In genomic region chr4:123917548-123918140, GRCm38 (mm10) we compare ENCODE assay signal across 9 mouse cellular contexts. TPM values are rescaled to one million over a fixed set of nuclear protein-coding genes. Genes with fewer than 3 reads are reported as not detected.
DNase-seq lines count a peak whose midpoint lies in the region; ATAC-seq and TF ChIP-seq lines count a peak whose summit lies in the region.
"Had no signal": no experiment of that assay in that cellular context is flagged by ENCODE, and none has a peak within 500 bp of the region (broad histone marks: within the 10 kb centered on the region; RNA-seq: fewer than 3 reads in every experiment).

Gene 4930535I16Rik (minus strand): TSS chr4:123918022.

- H3K4me3 ChIP-seq in forebrain, embryonic 12.5 days (replicated peaks) = peak within 1 kb of the TSS; percentile 79
- H3K4me3 ChIP-seq in hindbrain, postnatal 0 days (ENCODE audit: low read length) = peak within 1 kb of the TSS; percentile 97
- peak within 1 kb of the TSS; percentile 99 for H3K4me3 ChIP-seq in neural tube, embryonic 15.5 days (replicated peaks)

- H3K36me3 ChIP-seq in forebrain, embryonic 12.5 days (replicated peaks) = peaks cover 27% of the 10 kb centered on the region
- peaks cover 3% of the 10 kb centered on the region; the same call in 1 of the 2 replicates for H3K36me3 ChIP-seq in hindbrain, postnatal 0 days (ENCODE audit: insufficient read depth, low read length)
- H3K36me3 ChIP-seq in neural tube, embryonic 15.5 days = peaks cover 26% of the 10 kb centered on the region

- under 1% methylated on average over 55 of the region's 63 CpGs for WGBS in forebrain, embryonic 12.5 days
- 0% methylated on average over 34 of the region's 63 CpGs for WGBS in hindbrain, postnatal 0 days
- under 1% methylated on average over 55 of the region's 63 CpGs for whole genome bisulfite sequencing in neural tube, embryonic 15.5 days

- peak within 1 kb of the TSS; percentile 91 for H3K9ac ChIP-seq in forebrain, embryonic 12.5 days
- H3K9ac ChIP-seq in hindbrain, postnatal 0 days (replicated peaks; ENCODE audit: low read length) = peak within 1 kb of the TSS; percentile 85
- H3K9ac ChIP-seq in neural tube, embryonic 15.5 days (replicated peaks) = peak within 1 kb of the TSS; percentile 96

- DNase-seq in kidney, adult 9 months = peak; percentile 38
- no peak for DNase-seq in kidney, adult 18-20 months
- peak; percentile 5 for DNase-seq in T-cell, adult 2 months (ENCODE audit: low spot score)
- DNase-seq in hindbrain, postnatal 0 days (ENCODE audit: low spot score) = peak; percentile 37
- peak; percentile 37 to 47 for DNase-seq in lung, adult 18-20 months
- DNase-seq in thymus, postnatal 36 days = no peak

- no peak for TF ChIP-seq CTCF in hindbrain, postnatal 0 days (IDR thresholded peaks at IDR 0.05; ENCODE audit: low read depth)

- H3K4me2 ChIP-seq in forebrain, embryonic 12.5 days = peak within 1 kb of the TSS; percentile 91
- peak within 1 kb of the TSS; percentile 86 for H3K4me2 ChIP-seq in hindbrain, postnatal 0 days (ENCODE audit: low read depth, low read length)
- H3K4me2 ChIP-seq in neural tube, embryonic 15.5 days = peak within 1 kb of the TSS; percentile 80

- peak; percentile 57 for ATAC-seq in forebrain, embryonic 12.5 days (ENCODE audit: low FRiP score)
- ATAC-seq in hindbrain, postnatal 0 days = peak; percentile 28
- ATAC-seq in neural tube, embryonic 15.5 days (ENCODE audit: low FRiP score) = peak; percentile 58

- H3K9me3 ChIP-seq in forebrain, embryonic 12.5 days = no peaks in the 10 kb centered on the region
- H3K9me3 ChIP-seq in hindbrain, postnatal 0 days (ENCODE audit: low read length) = no peaks in the 10 kb centered on the region
- no peaks in the 10 kb centered on the region for H3K9me3 ChIP-seq in neural tube, embryonic 15.5 days (replicated peaks)

- peaks cover 24% of the 10 kb centered on the region for H3K4me1 ChIP-seq in forebrain, embryonic 12.5 days
- H3K4me1 ChIP-seq in hindbrain, postnatal 0 days (ENCODE audit: insufficient read depth, low read length) = peaks cover 17% of the 10 kb centered on the region
- H3K4me1 ChIP-seq in neural tube, embryonic 15.5 days = peaks cover 37% of the 10 kb centered on the region

- peak within 1 kb of the TSS; percentile 82 for H3K27ac ChIP-seq in forebrain, embryonic 12.5 days
- peak within 1 kb of the TSS; percentile 91 for H3K27ac ChIP-seq in hindbrain, postnatal 0 days
- peak within 1 kb of the TSS; percentile 82 for H3K27ac ChIP-seq in neural tube, embryonic 15.5 days (replicated peaks)

- H3K27me3 ChIP-seq in forebrain, embryonic 12.5 days = no peaks in the 10 kb centered on the region
- no peaks in the 10 kb centered on the region for H3K27me3 ChIP-seq in hindbrain, postnatal 0 days (ENCODE audit: insufficient read depth, low read length)
- H3K27me3 ChIP-seq in neural tube, embryonic 15.5 days (replicated peaks) = no peaks in the 10 kb centered on the region

RNA-seq across cellular contexts. Expression of gene 4930535I16Rik, which starts in this region (rescaled TPM):
- polyA plus RNA-seq in forebrain, embryonic 12.5 days (2016; fragmentation: Nextera tagmentation; extraction: Ambion mirVana) = not detected in 2 replicates
- not detected in 2 replicates for total RNA-seq in hindbrain, postnatal 0 days (2014; rRNA removed)
- not detected in 2 replicates for polyA plus RNA-seq in hindbrain, postnatal 0 days (2015; fragmentation: Nextera tagmentation; extraction: Ambion mirVana)
- polyA plus RNA-seq in neural tube, embryonic 15.5 days (2015; fragmentation: Nextera tagmentation; extraction: Ambion mirVana) = not detected in 2 replicates
- total RNA-seq: adrenal gland, adult 18-20 months had no signal

Comparison
In these comparisons a context has a peak if more than half of its experiments do, and no peak if none do; other contexts are left out.
1. DNase-seq: peak in kidney, adult 9 months (single experiment), T-cell, adult 2 months (single experiment) and lung, adult 18-20 months (2 of 2); none in kidney, adult 18-20 months (single experiment) and thymus, postnatal 36 days (0 of 2).
2. Peak in ATAC-seq, H3K4me3 ChIP-seq, H3K27ac ChIP-seq, H3K9ac ChIP-seq and H3K4me2 ChIP-seq in forebrain, embryonic 12.5 days; RNA of the gene not detected or under 1 TPM.
3. Peak in DNase-seq, ATAC-seq, H3K4me3 ChIP-seq, H3K27ac ChIP-seq, H3K9ac ChIP-seq and H3K4me2 ChIP-seq in hindbrain, postnatal 0 days; RNA of the gene not detected or under 1 TPM.
4. Peak in ATAC-seq, H3K4me3 ChIP-seq, H3K27ac ChIP-seq, H3K9ac ChIP-seq and H3K4me2 ChIP-seq in neural tube, embryonic 15.5 days; RNA of the gene not detected or under 1 TPM.
5. Peak in every context shown above with its lines, with median percentiles within 50 percentile points of each other: ATAC-seq, H3K27ac ChIP-seq, H3K4me2 ChIP-seq, H3K4me3 ChIP-seq and H3K9ac ChIP-seq.